Mouse (Mus musculus): ENCODE results near the gene Gm9821. TPM values are rescaled to one million over a fixed set of nuclear protein-coding genes. Genes with fewer than 3 reads are reported as not detected.

Gm9821 gene
- polyA plus RNA-seq, 1 experiment from 2014 or later = 1.1 TPM

DNA sequence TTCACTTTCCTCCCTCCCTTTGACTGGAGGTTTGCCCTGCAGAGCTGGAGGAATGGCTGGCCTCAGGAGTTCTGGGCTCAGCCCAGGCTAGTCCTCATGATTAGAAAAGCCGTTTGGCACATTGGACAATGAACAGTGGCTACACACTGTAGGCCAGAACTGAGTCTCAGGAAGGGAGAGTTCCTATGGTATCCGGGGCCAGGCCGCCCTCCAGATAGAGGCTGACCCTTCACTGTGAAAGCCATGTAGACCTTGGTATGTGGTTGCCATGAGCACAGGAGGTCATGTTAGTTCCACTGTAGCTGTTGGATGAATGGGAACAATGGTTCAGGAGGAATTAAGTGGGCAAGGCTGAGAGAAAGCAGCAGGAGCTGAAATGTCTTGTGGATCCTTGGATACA is 47.9 kb downstream of the Gm9821 start:
- ATAC-seq (ENCODE audit: insufficient read depth) (no peak), DNase-seq (no peak)
- Histone ChIP-seq H3K9me3 (ENCODE audit: low read depth, low read length) (no peaks in the 10 kb centered on the region), H3K4me3 (ENCODE audit: low read depth, low read length) (no peak overlapping the region), H3K27me3 (ENCODE audit: insufficient read depth, low read length) (no peaks in the 10 kb centered on the region), H3K36me3 (ENCODE audit: insufficient read depth) (peaks cover 34% of the 10 kb centered on the region), H3K27ac (ENCODE audit: low read depth) (no peak overlapping the region), H3K4me2 (no peak overlapping the region), H3K9ac (no peak overlapping the region), H3K4me1 (ENCODE audit: insufficient read depth) (no peaks in the 10 kb centered on the region)
- no peak for TF ChIP-seq CTCF (IDR thresholded peaks at IDR 0.05; ENCODE audit: low read depth)
- 71% methylated on average over 3 of the region's 3 CpGs for WGBS

DNA sequence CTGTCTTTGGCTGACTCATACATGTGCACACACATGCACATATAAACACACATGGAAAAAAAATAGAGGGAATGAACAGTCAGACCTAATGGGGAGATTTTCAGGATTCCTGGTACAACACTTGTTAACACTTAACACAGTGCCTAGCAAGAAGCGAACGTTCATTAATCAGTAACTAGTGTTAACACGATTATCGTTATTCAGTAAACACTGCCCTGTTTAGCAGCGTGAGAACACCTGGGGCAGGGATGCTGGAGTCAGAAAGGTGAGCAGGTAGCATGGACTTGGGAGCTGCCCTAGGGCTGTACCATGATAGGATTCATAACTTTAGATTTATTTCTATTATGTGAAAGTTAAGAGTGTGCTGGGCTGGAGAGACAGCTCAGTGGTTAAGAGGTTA is 50.5 kb downstream of the Gm9821 start:
- no peak overlapping the region for H3K27ac ChIP-seq (ENCODE audit: low read depth)
- H3K4me1 ChIP-seq (ENCODE audit: insufficient read depth) = no peaks in the 10 kb centered on the region
- TF ChIP-seq CTCF (IDR thresholded peaks at IDR 0.05; ENCODE audit: low read depth) = no peak
- no peak for ATAC-seq (ENCODE audit: insufficient read depth)
- H3K4me3 ChIP-seq (ENCODE audit: low read depth, low read length) = no peak overlapping the region
- no peak overlapping the region for H3K4me2 ChIP-seq
- peaks cover 27% of the 10 kb centered on the region for H3K36me3 ChIP-seq (ENCODE audit: insufficient read depth)
- H3K27me3 ChIP-seq (ENCODE audit: insufficient read depth, low read length) = no peaks in the 10 kb centered on the region
- no peaks in the 10 kb centered on the region for H3K9me3 ChIP-seq (ENCODE audit: low read depth, low read length)
- 56% methylated on average over 5 of the region's 5 CpGs for WGBS
- DNase-seq = no peak
- H3K9ac ChIP-seq = no peak overlapping the region

Small RNAs within 50 kb of the gene (microRNA-seq; reads per million reads assigned to microRNA genes)
- gene Mir6999 (ENCODE audit: borderline number of aligned reads) = not detected

Other genes with a start within 250 kb of the Gm9821 start
- 20.9 and 25.6 TPM in 2 replicates for gene Atg13, start 235.1 kb upstream of the Gm9821 start, polyA plus RNA-seq (2014; fragmentation: Nextera tagmentation; extraction: Ambion mirVana)
- gene Harbi1, start 234.9 kb upstream of the Gm9821 start, polyA plus RNA-seq (2014; fragmentation: Nextera tagmentation; extraction: Ambion mirVana) = 15.8 and 16.9 TPM in 2 replicates
- gene Ambra1, start 215.6 kb upstream of the Gm9821 start, polyA plus RNA-seq (2014; fragmentation: Nextera tagmentation; extraction: Ambion mirVana) = 15.7 and 15.9 TPM in 2 replicates
- gene Chrm4, start 18.5 kb upstream of the Gm9821 start, polyA plus RNA-seq (2014; fragmentation: Nextera tagmentation; extraction: Ambion mirVana) = 0.22 and 0.33 TPM in 2 replicates
- 1,044 and 1,097 TPM in 2 replicates for gene Mdk, start 13.4 kb upstream of the Gm9821 start, polyA plus RNA-seq (2014; fragmentation: Nextera tagmentation; extraction: Ambion mirVana)
- 59.2 and 63.9 TPM in 2 replicates for gene Dgkz, start 30.2 kb downstream of the Gm9821 start, polyA plus RNA-seq (2014; fragmentation: Nextera tagmentation; extraction: Ambion mirVana)
- gene Creb3l1, start 78.8 kb downstream of the Gm9821 start, polyA plus RNA-seq (2014; fragmentation: Nextera tagmentation; extraction: Ambion mirVana) = 18.6 and 19.3 TPM in 2 replicates
- gene Phf21a, start 147.4 kb downstream of the Gm9821 start, polyA plus RNA-seq (2014; fragmentation: Nextera tagmentation; extraction: Ambion mirVana) = 24.9 and 26.1 TPM in 2 replicates